In the genomic region with DNA sequence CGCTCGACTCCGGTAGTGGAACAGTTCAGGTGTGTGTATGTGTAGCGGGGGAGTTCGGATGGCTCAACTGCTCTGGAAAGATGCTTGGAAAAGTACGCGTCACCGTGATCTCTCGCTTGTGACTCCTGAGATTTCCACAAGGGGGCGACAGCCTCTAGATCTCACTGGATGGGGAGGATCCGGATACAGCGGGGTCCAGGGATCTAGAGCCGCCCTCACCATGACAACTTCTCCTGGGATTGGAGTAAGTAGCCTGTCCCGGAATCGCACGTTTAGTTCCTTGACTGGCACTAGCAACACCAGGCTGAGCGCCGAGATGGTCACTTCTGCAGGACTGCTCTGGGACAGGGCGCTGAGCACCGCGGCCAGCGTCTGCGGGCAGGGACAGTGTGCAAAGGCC, we compare ENCODE assay signal across 8 mouse cellular contexts. TPM values are rescaled to one million over a fixed set of nuclear protein-coding genes. Genes with fewer than 3 reads are reported as not detected.
A peak's percentile ranks its signal among the peaks of the same experiment; 100 is the strongest.
DNase-seq lines count a peak whose midpoint lies in the region; ATAC-seq and TF ChIP-seq lines count a peak whose summit lies in the region.

No protein-coding gene starts in this region.

- peak overlapping the region; percentile 20 for H3K4me3 ChIP-seq in forebrain, embryonic 14.5 days (ENCODE audit: low read depth, low read length)
- peak overlapping the region; percentile 18 for H3K4me3 ChIP-seq in lung, embryonic 15.5 days
- H3K4me3 ChIP-seq in olfactory bulb, adult 2 months (ENCODE audit: insufficient read depth, low read depth, low read length): peak overlapping the region; percentile 35

- peaks cover 9% of the 10 kb centered on the region for H3K4me1 ChIP-seq in forebrain, embryonic 14.5 days (ENCODE audit: control insufficient read depth, insufficient read depth, low read length)
- H3K4me1 ChIP-seq in lung, embryonic 15.5 days: peaks cover 21% of the 10 kb centered on the region
- H3K4me1 ChIP-seq in olfactory bulb, adult 2 months (ENCODE audit: control insufficient read depth, insufficient read depth, low read length): peaks cover 30% of the 10 kb centered on the region

- H3K9me3 ChIP-seq in forebrain, embryonic 14.5 days (replicated peaks; ENCODE audit: control insufficient read depth, low read length): no peaks in the 10 kb centered on the region
- H3K9me3 ChIP-seq in lung, embryonic 15.5 days: no peaks in the 10 kb centered on the region

- H3K4me2 ChIP-seq in forebrain, embryonic 14.5 days (ENCODE audit: low read length): peak overlapping the region; percentile 41
- H3K4me2 ChIP-seq in lung, embryonic 15.5 days: peak overlapping the region; percentile 53

- intact Hi-C loops in heart, postnatal 25 days (cut with DNase I): loop anchor here (1.0 kb wide), 1 partner anchor 52 kb away; no protein-coding TSS in a partner anchor

- peak; percentile 67 for ATAC-seq in forebrain, embryonic 14.5 days
- ATAC-seq in lung, embryonic 15.5 days (ENCODE audit: borderline replicate concordance, extremely low read depth, low FRiP score, low TSS enrichment): peak; percentile 38; the same call in 1 of the 2 replicates

- H3K27me3 ChIP-seq in forebrain, embryonic 14.5 days (replicated peaks; ENCODE audit: control insufficient read depth, insufficient read depth, low read length): peaks cover 50% of the 10 kb centered on the region
- H3K27me3 ChIP-seq in lung, embryonic 15.5 days: peaks cover 76% of the 10 kb centered on the region

- DNase-seq in WW6 (ENCODE audit: low read depth, low spot score): peak; percentile 71
- peak; percentile 84 for DNase-seq in cerebellum, adult 18-20 months
- DNase-seq in forebrain, embryonic 14.5 days (ENCODE audit: low spot score): peak; percentile 91
- DNase-seq in heart, postnatal 25 days (ENCODE audit: low spot score): peak; percentile 63
- DNase-seq in kidney, postnatal 4 days: peak; percentile 86 to 88
- no peak for DNase-seq in T-cell, adult 2 months (ENCODE audit: low spot score)

- H3K27ac ChIP-seq in forebrain, embryonic 14.5 days (ENCODE audit: low read depth, low read length): no peak overlapping the region
- no peak overlapping the region for H3K27ac ChIP-seq in lung, embryonic 15.5 days
- H3K27ac ChIP-seq in olfactory bulb, adult 2 months (ENCODE audit: insufficient read depth, low read depth, low read length): no peak overlapping the region

- peak; percentile 64 for TF ChIP-seq CTCF in olfactory bulb, adult 2 months (IDR thresholded peaks at IDR 0.05; ENCODE audit: insufficient read depth, low read depth, low read length)

- H3K9ac ChIP-seq in forebrain, embryonic 14.5 days (ENCODE audit: low read length): no peak overlapping the region
- no peak overlapping the region; the same call in 1 of the 2 replicates for H3K9ac ChIP-seq in lung, embryonic 15.5 days

- TF ChIP-seq POLR2A in olfactory bulb, adult 2 months (IDR thresholded peaks at IDR 0.05; ENCODE audit: insufficient read depth, low read depth, low read length): no peak

- H3K36me3 ChIP-seq in forebrain, embryonic 14.5 days (ENCODE audit: control insufficient read depth, insufficient read depth, low read length): no peaks in the 10 kb centered on the region
- H3K36me3 ChIP-seq in lung, embryonic 15.5 days: peaks cover 2% of the 10 kb centered on the region; the same call in 1 of the 2 replicates

- WGBS in forebrain, embryonic 14.5 days: 1% methylated on average over 23 of the region's 23 CpGs
- WGBS in lung, embryonic 15.5 days: 1% methylated on average over 23 of the region's 23 CpGs
- under 1% methylated on average over 23 of the region's 23 CpGs for WGBS in olfactory bulb, adult 2 months

RNA-seq across cellular contexts. Expression of gene Slc26a10, which starts 2.7 kb away (rescaled TPM):
- polyA plus RNA-seq in forebrain, embryonic 14.5 days (2014; fragmentation: Nextera tagmentation; extraction: Ambion mirVana): 0.69 and 0.95 TPM in 2 replicates
- total RNA-seq in heart, postnatal 25 days (2021): 10 to 100 TPM; 18.2 to 29.2 TPM
- polyA plus RNA-seq in lung, embryonic 15.5 days (2015; fragmentation: Nextera tagmentation; extraction: Ambion mirVana): 0.86 and 0.93 TPM in 2 replicates
- not detected in 2 replicates for polyA plus RNA-seq in olfactory bulb, adult 2 months (2012; ENCODE audit: insufficient read depth, insufficient read length, low replicate concordance, missing spikeins)

RNA-seq across cellular contexts. Expression of gene Arhgef25, which starts 12.2 kb away (rescaled TPM):
- polyA plus RNA-seq in forebrain, embryonic 14.5 days (2014; fragmentation: Nextera tagmentation; extraction: Ambion mirVana): 21.4 and 22.9 TPM in 2 replicates
- 10 to 100 TPM; 10.9 to 12.7 TPM for total RNA-seq in heart, postnatal 25 days (2021)
- polyA plus RNA-seq in lung, embryonic 15.5 days (2015; fragmentation: Nextera tagmentation; extraction: Ambion mirVana): 55.4 and 59.0 TPM in 2 replicates
- not detected in 2 replicates for polyA plus RNA-seq in olfactory bulb, adult 2 months (2012; ENCODE audit: insufficient read depth, insufficient read length, low replicate concordance, missing spikeins)

RNA-seq across cellular contexts. Expression of gene B4galnt1, which starts 12.7 kb away (rescaled TPM):
- 30.7 and 46.8 TPM in 2 replicates for polyA plus RNA-seq in forebrain, embryonic 14.5 days (2014; fragmentation: Nextera tagmentation; extraction: Ambion mirVana)
- 1 to 10 TPM; 1.5 to 1.6 TPM for total RNA-seq in heart, postnatal 25 days (2021)
- 2.8 and 3.6 TPM in 2 replicates for polyA plus RNA-seq in lung, embryonic 15.5 days (2015; fragmentation: Nextera tagmentation; extraction: Ambion mirVana)
- polyA plus RNA-seq in olfactory bulb, adult 2 months (2012; ENCODE audit: insufficient read depth, insufficient read length, low replicate concordance, missing spikeins): not detected in 2 replicates

RNA-seq across cellular contexts. Expression of gene Dtx3, which starts 17.8 kb away (rescaled TPM):
- 148 and 187 TPM in 2 replicates for polyA plus RNA-seq in forebrain, embryonic 14.5 days (2014; fragmentation: Nextera tagmentation; extraction: Ambion mirVana)
- total RNA-seq in heart, postnatal 25 days (2021): 10 to 100 TPM; 26.3 to 28.6 TPM
- 73.9 and 82.6 TPM in 2 replicates for polyA plus RNA-seq in lung, embryonic 15.5 days (2015; fragmentation: Nextera tagmentation; extraction: Ambion mirVana)
- 159 TPM in 1 of 2 replicates, not detected in the other for polyA plus RNA-seq in olfactory bulb, adult 2 months (2012; ENCODE audit: insufficient read depth, insufficient read length, low replicate concordance, missing spikeins)

RNA-seq across cellular contexts. Expression of gene Pip4k2c, which starts 33.7 kb away (rescaled TPM):
- polyA plus RNA-seq in forebrain, embryonic 14.5 days (2014; fragmentation: Nextera tagmentation; extraction: Ambion mirVana): 15.3 and 17.4 TPM in 2 replicates
- 10 to 100 TPM; 23.3 to 24.6 TPM for total RNA-seq in heart, postnatal 25 days (2021)
- polyA plus RNA-seq in lung, embryonic 15.5 days (2015; fragmentation: Nextera tagmentation; extraction: Ambion mirVana): 24.4 and 27.2 TPM in 2 replicates
- 102 TPM in 1 of 2 replicates, not detected in the other for polyA plus RNA-seq in olfactory bulb, adult 2 months (2012; ENCODE audit: insufficient read depth, insufficient read length, low replicate concordance, missing spikeins)
